Mouse (Mus musculus) neutrophil, adult 5-6 weeks (primary cell): ENCODE measurements around the gene BC004004. TPM values are rescaled to one million over a fixed set of nuclear protein-coding genes. Genes with fewer than 3 reads are reported as not detected.
"Not testable (repeated sequence)": the region's sequence is repeated elsewhere in the genome, so short reads cannot be mapped to it uniquely, and the experiment has no call there.

Experiments
- ATAC-seq: fragments of 151-379, 151-347 bp; 2 replicates; pipeline ENCODE4 v1.8.0; 2017; ENCODE audit warnings: mild to moderate bottlenecking, moderate TSS enrichment; ENCODE audit not compliant: insufficient number of reproducible peaks, poor library complexity, low FRiP score, severe bottlenecking; ENCODE audit errors: extremely low read depth
- total RNA-seq: library from RNA; stranded (forward); fragments of 200-1000 nt; gene quantifications from 2 replicates; pipeline ENCODE4 v1.2.3, GENCODE M21; 2017

The BC004004 gene
- total RNA-seq, 1 experiment from 2014 or later = 65.4 TPM

GRCm38 (mm10) chr17:29315672-29316465 is 47.3 kb downstream of the BC004004 start:
- no peak for ATAC-seq

GRCm38 (mm10) chr17:29316891-29317290 is 48.3 kb downstream of the BC004004 start:
- ATAC-seq = no peak

GRCm38 (mm10) chr17:29317380-29317779 is 48.8 kb downstream of the BC004004 start, which contains the start of gene Pi16:
Gene Pi16, plus strand, starts transcription at chr17:29317680.
- not testable (repeated sequence) for ATAC-seq

GRCm38 (mm10) chr17:29318731-29319250 is 50.2 kb downstream of the BC004004 start:
- peak; percentile 83 for ATAC-seq

GRCm38 (mm10) chr17:29319476-29319875 is 50.9 kb downstream of the BC004004 start:
- no peak for ATAC-seq

GRCm38 (mm10) chr17:29319881-29320639 is 51.5 kb downstream of the BC004004 start:
- no peak for ATAC-seq

- no peak for ATAC-seq
Observed at GRCm38 (mm10) chr17:29321765-29322602, 53.4 kb downstream of the BC004004 start.

- no peak for ATAC-seq
Observed at GRCm38 (mm10) chr17:29322603-29322962, 54.0 kb downstream of the BC004004 start.

GRCm38 (mm10) chr17:29323625-29324024 is 55.0 kb downstream of the BC004004 start:
- ATAC-seq = no peak

GRCm38 (mm10) chr17:29325831-29326230 is 57.2 kb downstream of the BC004004 start:
- no peak for ATAC-seq

GRCm38 (mm10) chr17:29326531-29327529 is 58.2 kb downstream of the BC004004 start:
- ATAC-seq = no peak

- ATAC-seq = no peak
Observed at GRCm38 (mm10) chr17:29327691-29328090, 59.1 kb downstream of the BC004004 start.

- no peak for ATAC-seq
Observed at GRCm38 (mm10) chr17:29330221-29330620, 61.6 kb downstream of the BC004004 start.

GRCm38 (mm10) chr17:29330671-29331410 is 62.3 kb downstream of the BC004004 start:
- no peak for ATAC-seq

GRCm38 (mm10) chr17:29332186-29332685 is 63.6 kb downstream of the BC004004 start:
- ATAC-seq = no peak

GRCm38 (mm10) chr17:29336266-29336990 is 67.8 kb downstream of the BC004004 start:
- ATAC-seq = no peak
